Mouse (Mus musculus) myocyte (in vitro differentiated cells): ENCODE results near the gene Faf1. TPM values are rescaled to one million over a fixed set of nuclear protein-coding genes. Genes with fewer than 3 reads are reported as not detected.

Source experiments
- H3K27me3 ChIP-seq: one replicate; pipeline ENCODE4 v1.6.1; 2011; ENCODE audit not compliant: control insufficient read depth, insufficient read depth, insufficient read length
- H3K36me3 ChIP-seq: one replicate; pipeline ENCODE4 v1.6.1; 2011; ENCODE audit not compliant: control insufficient read depth, insufficient read depth
- H3K4me2 ChIP-seq: one replicate; pipeline ENCODE4 v1.6.1; 2011; ENCODE audit warnings: low read depth, control low read depth
- H3K4me3 ChIP-seq: one replicate; pipeline ENCODE4 v1.5.1; 2011; ENCODE audit warnings: mild to moderate bottlenecking, control low read depth, moderate library complexity
- H3K79me2 ChIP-seq: one replicate; pipeline ENCODE4 v1.6.1; 2011; ENCODE audit not compliant: control insufficient read depth, insufficient read depth
- H3ac ChIP-seq: one replicate; pipeline ENCODE4 v1.6.1; 2011; ENCODE audit not compliant: control insufficient read depth, insufficient read length
- CEBPB ChIP-seq: IDR thresholded peaks from 2 replicates; pipeline ENCODE4 v1.6.1; 2011; ENCODE audit warnings: mild to moderate bottlenecking, moderate library complexity; ENCODE audit not compliant: poor library complexity, insufficient read depth, severe bottlenecking
- E2F4 ChIP-seq: IDR thresholded peaks from one replicate; pipeline ENCODE4 v1.6.1; 2011; ENCODE audit warnings: mild to moderate bottlenecking, control low read depth, moderate library complexity; ENCODE audit not compliant: insufficient read depth
- MAX ChIP-seq: IDR thresholded peaks from one replicate; pipeline ENCODE4 v1.6.1; 2011; ENCODE audit warnings: low read depth, mild to moderate bottlenecking, control low read depth
- MYOD1 ChIP-seq, 3 experiments: IDR thresholded peaks; one replicate each; pipeline ENCODE4 v1.6.1; 2011; ENCODE audit warnings: control low read depth in 2 of 3, low read depth in 2 of 3, mild to moderate bottlenecking in 2 of 3, moderate library complexity in 1 of 3; ENCODE audit not compliant: insufficient read length in 2 of 3, control insufficient read depth in 1 of 3
- MYOG ChIP-seq, 3 experiments: IDR thresholded peaks; one replicate each; pipeline ENCODE4 v1.6.1; 2011; ENCODE audit warnings: control low read depth in 2 of 3, low read depth in 2 of 3, mild to moderate bottlenecking in 2 of 3; ENCODE audit not compliant: insufficient read length in 2 of 3, control insufficient read depth in 1 of 3, insufficient read depth in 1 of 3
- POLR2A ChIP-seq: IDR thresholded peaks from one replicate; pipeline ENCODE4 v1.6.1; 2011; ENCODE audit warnings: low read depth, mild to moderate bottlenecking, control low read depth, moderate library complexity; ENCODE audit not compliant: insufficient read length
- POLR2AphosphoS2 ChIP-seq: IDR thresholded peaks from one replicate; pipeline ENCODE4 v1.6.1; 2011; ENCODE audit warnings: low read depth, control low read depth; ENCODE audit not compliant: insufficient read length
- REST ChIP-seq: IDR thresholded peaks from one replicate; pipeline ENCODE4 v1.6.1; 2011; ENCODE audit warnings: mild to moderate bottlenecking, control low read depth, moderate library complexity; ENCODE audit not compliant: insufficient read depth, insufficient read length
- SRF ChIP-seq: IDR thresholded peaks from one replicate; pipeline ENCODE4 v1.6.1; 2011; ENCODE audit warnings: low read depth; ENCODE audit not compliant: control insufficient read depth, insufficient read length
- TCF12 ChIP-seq: IDR thresholded peaks from one replicate; pipeline ENCODE4 v1.6.1; 2011; ENCODE audit warnings: mild to moderate bottlenecking, control low read depth; ENCODE audit not compliant: poor library complexity, insufficient read depth, severe bottlenecking
- TCF3 ChIP-seq: IDR thresholded peaks from one replicate; pipeline ENCODE4 v1.6.1; 2011; ENCODE audit warnings: low read depth, control low read depth; ENCODE audit not compliant: insufficient read length
- USF1 ChIP-seq: IDR thresholded peaks from one replicate; pipeline ENCODE4 v1.6.1; 2011; ENCODE audit warnings: low read depth, mild to moderate bottlenecking, control low read depth, moderate library complexity
- polyA plus RNA-seq: library from polyadenylated mRNA; unstranded; fragments of >200 nt; fragmentation: generic; extraction: Trizol; gene quantifications from one replicate; pipeline ENCODE4 v1.2.1, GENCODE M21; 2012; ENCODE audit warnings: missing spikeins

Gene Faf1
- polyA plus RNA-seq, 1 experiment = 30.1 TPM

DNA sequence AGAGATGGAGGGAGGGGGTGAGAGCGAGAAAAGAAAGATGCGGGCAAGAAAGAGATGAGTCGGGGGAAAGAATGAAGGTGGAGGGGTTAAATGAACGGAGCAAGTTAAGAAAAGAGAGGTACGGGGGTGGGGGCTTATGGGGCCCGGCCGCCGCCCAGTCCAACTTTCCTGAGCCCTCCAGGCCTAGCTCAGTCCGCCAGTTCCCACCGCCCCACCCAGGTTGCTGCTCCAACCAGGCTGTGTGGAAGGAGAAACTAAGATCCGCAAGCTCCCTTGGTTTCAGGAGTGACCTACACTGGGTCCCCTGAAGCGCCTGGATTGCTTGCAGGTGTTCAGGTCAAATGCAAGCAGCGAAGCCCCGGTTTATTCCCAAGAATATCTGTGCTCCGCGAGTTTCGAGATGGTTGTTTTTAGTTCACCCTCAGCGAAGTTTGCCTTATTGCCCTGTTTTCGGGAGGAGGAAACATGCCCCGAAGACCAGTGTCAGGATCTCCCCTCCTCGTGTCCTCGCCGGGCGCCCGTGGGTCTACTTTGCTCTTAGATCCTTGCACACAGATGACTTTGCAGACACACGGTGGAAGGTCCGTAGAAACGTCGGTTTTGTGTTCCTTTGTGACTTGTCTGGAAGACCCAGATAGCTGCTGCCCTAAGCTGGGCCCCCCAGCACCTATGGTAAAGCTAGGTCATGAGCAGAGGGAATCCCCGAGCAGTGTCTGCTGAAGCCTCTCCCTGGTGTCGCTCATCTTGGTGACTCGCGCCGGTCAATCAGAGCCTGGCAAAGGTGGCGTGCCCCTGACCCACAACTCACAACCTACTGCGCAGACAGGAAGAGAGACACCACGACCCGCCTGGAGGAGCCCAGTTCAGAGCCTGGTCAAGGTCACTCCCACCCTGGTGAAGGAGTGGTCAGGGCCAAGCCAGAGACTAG is 308.4 kb downstream of the Faf1 start:
- Histone ChIP-seq H3K4me3 (no peak overlapping the region), H3K36me3 (peaks cover 4% of the 10 kb centered on the region), H3K4me2 (no peak overlapping the region), H3ac (no peak overlapping the region), H3K79me2 (no peaks in the 10 kb centered on the region), H3K27me3 (peaks cover 25% of the 10 kb centered on the region)
- TF ChIP-seq USF1 = no peak
- TF ChIP-seq REST = no peak
- no peak for TF ChIP-seq SRF
- TF ChIP-seq MYOG (IDR thresholded peaks at IDR 0.05; ENCODE audit: control insufficient read depth in 1 of 3, insufficient read depth in 1 of 3, insufficient read length in 2 of 3, low read depth in 2 of 3) = no peak
- no peak for TF ChIP-seq TCF3
- no peak for TF ChIP-seq MYOD1 (IDR thresholded peaks at IDR 0.05; ENCODE audit: control insufficient read depth in 1 of 3, insufficient read length in 2 of 3, low read depth in 2 of 3)
- TF ChIP-seq E2F4 = no peak
- TF ChIP-seq POLR2AphosphoS2 = no peak
- TF ChIP-seq POLR2A = no peak
- no peak for TF ChIP-seq MAX
- no peak for TF ChIP-seq TCF12
- TF ChIP-seq CEBPB = no peak

- no peaks in the 10 kb centered on the region for H3K79me2 ChIP-seq
- no peak overlapping the region for H3K4me2 ChIP-seq
- H3K36me3 ChIP-seq = peaks cover 4% of the 10 kb centered on the region
- TF ChIP-seq MAX (no peak), TCF3 (no peak), MYOD1 (IDR thresholded peaks at IDR 0.05; ENCODE audit: control insufficient read depth in 1 of 3, insufficient read length in 2 of 3, low read depth in 2 of 3) (no peak), E2F4 (no peak), POLR2AphosphoS2 (no peak)
- peaks cover 25% of the 10 kb centered on the region for H3K27me3 ChIP-seq
- H3K4me3 ChIP-seq = no peak overlapping the region
- H3ac ChIP-seq = no peak overlapping the region
Observed at GRCm38 (mm10) chr4:109985424-109986172, 309.2 kb downstream of the Faf1 start.

DNA sequence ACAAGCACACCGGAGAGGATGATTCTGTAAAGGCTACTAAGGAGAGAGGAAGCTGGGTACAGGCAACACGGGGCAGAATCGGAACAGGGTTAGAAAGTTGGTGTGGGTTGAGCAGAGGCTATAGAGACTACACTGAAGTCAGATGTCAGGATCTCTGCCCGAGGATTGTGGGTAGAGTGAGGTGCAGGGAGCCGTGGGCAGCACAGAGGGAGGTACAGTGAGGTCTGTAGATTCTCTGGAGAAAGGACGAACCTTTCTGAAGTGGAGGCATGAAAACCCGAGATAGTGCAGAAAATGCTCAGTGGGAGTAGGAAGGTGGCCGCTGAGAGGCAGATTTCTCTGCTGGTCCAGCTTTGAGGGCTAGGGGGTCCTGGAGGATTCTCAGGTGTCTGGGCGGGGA is 309.9 kb downstream of the Faf1 start:
- Histone ChIP-seq H3K27me3 (peaks cover 25% of the 10 kb centered on the region), H3K4me3 (no peak overlapping the region), H3K4me2 (no peak overlapping the region), H3ac (no peak overlapping the region), H3K79me2 (no peaks in the 10 kb centered on the region), H3K36me3 (no peaks in the 10 kb centered on the region)
- TF ChIP-seq TCF3 (no peak), SRF (no peak), MAX (no peak), E2F4 (no peak), CEBPB (no peak), REST (no peak), MYOG (IDR thresholded peaks at IDR 0.05; ENCODE audit: control insufficient read depth in 1 of 3, insufficient read depth in 1 of 3, insufficient read length in 2 of 3, low read depth in 2 of 3) (no peak), TCF12 (no peak), POLR2AphosphoS2 (no peak), USF1 (no peak), MYOD1 (IDR thresholded peaks at IDR 0.05; ENCODE audit: control insufficient read depth in 1 of 3, insufficient read length in 2 of 3, low read depth in 2 of 3) (no peak), POLR2A (no peak)

DNA sequence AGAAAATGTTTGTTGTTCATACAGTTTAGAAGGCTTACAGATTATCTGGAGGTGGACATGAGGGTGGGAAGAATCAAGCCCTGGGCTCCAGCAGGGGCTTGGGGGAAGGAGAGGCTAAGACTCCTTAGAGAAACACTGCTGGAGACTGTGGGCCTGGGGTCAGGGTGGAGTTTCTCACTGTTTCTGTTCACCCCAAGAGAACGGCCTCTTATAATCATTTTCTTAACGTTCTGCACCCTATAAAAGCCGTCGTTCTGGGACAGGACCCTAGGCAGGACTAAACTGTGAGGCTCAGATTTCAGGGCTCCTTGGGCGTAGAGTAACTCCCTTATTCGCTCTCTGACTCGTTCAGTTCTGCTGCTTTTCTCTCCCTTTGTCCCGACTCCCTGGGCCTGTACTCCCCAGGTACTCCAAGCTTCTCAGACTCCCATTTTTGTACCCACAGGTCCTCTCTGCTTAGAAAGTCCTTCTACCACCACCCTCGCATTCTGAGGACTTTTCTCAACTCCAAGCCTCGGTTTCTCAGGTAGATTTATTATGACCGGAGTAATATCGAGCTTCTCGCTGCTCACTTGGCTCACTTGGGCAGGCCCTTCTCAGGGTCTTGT is 310.5 kb downstream of the Faf1 start:
- Histone ChIP-seq H3K36me3 (no peaks in the 10 kb centered on the region), H3ac (no peak overlapping the region), H3K79me2 (no peaks in the 10 kb centered on the region), H3K4me3 (no peak overlapping the region), H3K27me3 (peaks cover 25% of the 10 kb centered on the region), H3K4me2 (no peak overlapping the region)
- TF ChIP-seq MAX = no peak
- TF ChIP-seq MYOG (IDR thresholded peaks at IDR 0.05; ENCODE audit: control insufficient read depth in 1 of 3, insufficient read depth in 1 of 3, insufficient read length in 2 of 3, low read depth in 2 of 3) = no peak
- no peak for TF ChIP-seq POLR2A
